Mouse (Mus musculus): Measurements from ENCODE around the gene Junb.

DNA sequence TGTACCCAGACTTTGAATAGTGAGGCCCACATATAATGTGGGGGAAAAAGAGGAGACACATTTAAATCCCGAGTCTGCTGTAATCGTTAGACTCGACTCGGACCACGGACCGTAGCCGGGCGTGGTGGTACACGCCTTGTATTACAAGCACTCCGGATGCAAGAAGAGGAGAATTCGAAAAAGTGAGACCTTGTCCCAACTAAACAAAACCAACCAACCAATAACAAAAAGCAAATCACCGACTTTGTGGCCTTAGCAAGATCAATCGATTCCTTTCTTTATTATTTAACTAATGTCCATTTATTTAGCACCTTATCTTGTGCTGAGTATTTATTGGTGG is 49.0 kb upstream of the Junb start:
- no peak for TF ChIP-seq CTCF (conservative IDR thresholded peaks at IDR 0.05; ENCODE audit: insufficient read depth, insufficient read length, low read depth, low read length)
- no peak for TF ChIP-seq POLR2A (IDR thresholded peaks at IDR 0.05; ENCODE audit: low read depth, low read length)
